In genomic region chr2:167326582-167326981, GRCm38 (mm10) we compare ENCODE assay signal across 21 mouse cellular contexts.
"Had no signal": no experiment of that assay in that cellular context is flagged by ENCODE, and none has a peak within 500 bp of the region (broad histone marks: within the 10 kb centered on the region; RNA-seq: fewer than 3 reads in every experiment).

No protein-coding gene starts in this region.

- ATAC-seq: intestine, embryonic 16.5 days; liver, embryonic 12.5 days had no signal

- H3K9me3 ChIP-seq: limb, embryonic 12.5 days; limb, embryonic 15.5 days; liver, embryonic 12.5 days; liver, embryonic 15.5 days; neural tube, embryonic 12.5 days had no signal

- H3K36me3 ChIP-seq: limb, embryonic 12.5 days; limb, embryonic 15.5 days; liver, embryonic 12.5 days; liver, embryonic 15.5 days; neural tube, embryonic 12.5 days had no signal

- H3K4me2 ChIP-seq: limb, embryonic 12.5 days; limb, embryonic 15.5 days; liver, embryonic 12.5 days; liver, embryonic 15.5 days; neural tube, embryonic 12.5 days had no signal

- H3K27me3 ChIP-seq: limb, embryonic 12.5 days; limb, embryonic 15.5 days; liver, embryonic 12.5 days; liver, embryonic 15.5 days; neural tube, embryonic 12.5 days had no signal

- H3K27ac ChIP-seq: kidney, postnatal 0 days; limb, embryonic 12.5 days; limb, embryonic 15.5 days; liver, embryonic 12.5 days; liver, embryonic 15.5 days; neural tube, embryonic 12.5 days; stomach, postnatal 0 days had no signal

- H3K4me3 ChIP-seq: limb, embryonic 12.5 days; limb, embryonic 15.5 days; liver, embryonic 12.5 days; liver, embryonic 15.5 days; neural tube, embryonic 12.5 days had no signal

- DNase-seq: kidney, adult 18-20 months; kidney, postnatal 25 days; left cerebral cortex, postnatal 4 days; lung, adult 2 months; lung, postnatal 14 days; lung, postnatal 4 days; midbrain, embryonic 14.5 days; right cerebral cortex, adult 18-20 months; right cerebral cortex, postnatal 14 days; right cerebral cortex, postnatal 4 days; thymus, adult 2 months; thymus, postnatal 14 days; thymus, postnatal 4 days had no signal

- H3K9ac ChIP-seq: limb, embryonic 12.5 days; limb, embryonic 15.5 days; liver, embryonic 12.5 days; liver, embryonic 15.5 days; neural tube, embryonic 12.5 days had no signal
